Mouse (Mus musculus) embryo, embryonic 9.5 days (tissue): ENCODE data around the gene Tlk1.

Source experiments
- DNase-seq: peaks from one replicate; pipeline ENCODE4 v3.0.0-alpha.2; 2017; ENCODE audit errors: extremely low spot score

The Tlk1 gene

DNA sequence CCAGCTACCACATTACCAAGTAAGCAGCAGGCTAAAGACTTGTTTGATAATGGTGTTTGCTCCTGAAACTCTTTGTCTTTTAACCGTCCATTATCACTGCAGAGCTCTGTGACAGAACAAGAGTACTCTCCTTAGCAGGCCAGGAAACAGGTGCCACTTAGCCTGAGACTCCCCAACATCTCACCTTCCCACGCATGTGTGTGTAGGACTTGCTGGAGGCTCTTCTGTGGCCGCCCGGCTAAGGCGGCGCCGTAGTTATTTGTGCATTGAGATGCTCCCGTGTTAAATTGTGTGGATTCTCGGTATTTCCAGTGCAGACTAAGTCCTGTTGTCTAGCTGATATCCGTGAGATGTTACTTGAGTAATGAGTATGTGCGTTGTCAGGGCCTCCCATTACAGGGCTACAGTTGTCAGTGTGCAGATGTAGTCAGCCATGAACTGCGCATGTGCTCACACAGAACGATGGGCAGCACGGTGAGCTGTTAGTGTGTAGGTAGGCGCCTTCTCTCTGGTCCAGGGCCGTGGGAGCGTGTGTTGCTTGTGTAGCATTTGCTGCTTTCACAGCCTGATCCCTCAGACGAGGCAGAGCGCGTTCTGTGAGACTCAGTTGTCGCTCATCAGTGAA lies 137.0 kb downstream of the Tlk1 start:
- no peak for DNase-seq

DNA sequence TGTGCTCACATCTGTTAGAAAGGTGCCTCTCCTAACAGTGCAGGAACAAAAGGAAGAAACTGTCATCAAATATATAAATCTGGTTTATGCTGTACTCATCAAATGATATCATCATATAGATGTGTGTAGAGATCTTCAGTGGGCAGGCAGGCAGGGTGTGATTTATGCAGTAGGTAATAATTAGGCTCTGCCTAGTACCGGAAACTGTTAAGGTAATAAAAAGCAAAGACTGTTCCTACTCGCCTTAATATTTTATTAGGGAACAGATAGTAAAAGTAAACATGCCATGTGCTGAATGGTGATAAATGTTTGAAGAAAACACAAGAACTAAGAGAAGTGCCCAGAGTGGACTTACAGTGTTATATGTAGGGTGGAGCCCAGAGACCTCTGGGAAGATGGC lies 143.2 kb downstream of the Tlk1 start:
- DNase-seq: no peak

DNA sequence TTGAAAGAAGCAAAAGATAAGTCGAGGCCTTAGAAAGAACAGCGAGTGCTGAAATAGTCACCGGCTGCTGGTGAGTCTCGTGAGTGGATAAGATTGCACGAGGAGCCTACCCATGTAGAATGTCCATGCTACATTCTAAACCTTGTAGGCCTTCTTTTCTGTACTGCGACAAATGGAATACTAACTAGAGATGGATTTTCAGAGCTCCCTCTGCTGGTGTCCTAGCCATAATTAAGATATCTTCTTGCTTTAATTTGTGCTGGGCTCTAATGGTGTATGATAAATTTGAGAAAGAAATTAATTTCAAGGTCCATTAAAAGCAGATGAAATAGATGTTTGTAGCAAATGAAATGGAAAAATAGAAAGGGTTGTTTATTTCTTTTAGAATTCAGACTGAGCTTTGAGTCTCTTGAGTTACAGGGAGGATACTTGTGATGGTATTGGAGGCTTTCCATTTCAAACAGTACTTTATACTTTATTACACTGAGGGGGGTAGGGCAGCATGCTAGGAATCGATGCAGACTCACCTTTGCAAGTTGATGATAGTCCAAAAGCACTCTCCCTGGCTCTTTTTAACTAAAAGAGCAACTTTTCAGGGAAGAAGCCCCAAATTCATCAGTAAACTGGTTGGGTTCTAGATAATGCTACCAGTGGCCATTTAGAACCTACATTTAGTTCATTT lies 151.9 kb downstream of the Tlk1 start:
- DNase-seq: no peak

DNA sequence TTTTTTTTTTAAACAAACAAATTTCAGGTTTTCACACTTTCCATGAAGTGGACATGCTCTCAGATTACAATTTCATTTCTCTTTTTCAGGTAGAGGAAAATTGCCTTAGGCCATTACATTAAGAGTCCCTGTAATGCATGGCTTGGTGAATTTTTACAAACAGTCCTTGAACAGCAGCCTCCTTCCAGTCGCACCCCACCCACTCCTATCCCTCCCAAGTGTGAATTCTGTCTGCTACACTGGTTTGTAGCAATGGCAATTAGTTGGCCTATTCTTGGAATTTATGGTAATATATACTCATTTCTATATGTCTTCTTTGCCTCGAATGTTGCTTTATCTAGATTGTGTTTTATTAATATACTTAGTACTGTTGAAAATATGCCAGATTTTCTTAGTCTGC lies 153.1 kb downstream of the Tlk1 start:
- no peak for DNase-seq

DNA sequence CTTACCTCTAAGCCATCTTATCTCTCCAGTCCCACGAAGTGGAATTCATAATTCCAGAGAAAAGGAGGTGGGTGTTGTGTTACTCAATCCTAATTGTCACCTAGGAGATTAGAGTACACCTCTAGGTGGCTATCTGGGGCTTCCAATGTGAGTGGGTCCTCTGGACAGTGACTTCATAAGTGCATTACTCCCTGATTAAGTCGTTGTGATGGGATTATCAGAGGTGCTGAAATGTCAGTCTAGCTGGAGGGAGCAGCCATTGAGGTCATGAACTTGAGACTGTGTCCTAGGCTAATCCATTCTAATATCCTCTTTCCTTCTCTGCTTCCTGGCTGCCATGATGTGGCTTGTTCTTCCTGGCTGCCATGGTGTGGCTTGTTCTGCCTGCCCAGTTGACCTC lies 155.6 kb downstream of the Tlk1 start:
- DNase-seq: no peak

DNA sequence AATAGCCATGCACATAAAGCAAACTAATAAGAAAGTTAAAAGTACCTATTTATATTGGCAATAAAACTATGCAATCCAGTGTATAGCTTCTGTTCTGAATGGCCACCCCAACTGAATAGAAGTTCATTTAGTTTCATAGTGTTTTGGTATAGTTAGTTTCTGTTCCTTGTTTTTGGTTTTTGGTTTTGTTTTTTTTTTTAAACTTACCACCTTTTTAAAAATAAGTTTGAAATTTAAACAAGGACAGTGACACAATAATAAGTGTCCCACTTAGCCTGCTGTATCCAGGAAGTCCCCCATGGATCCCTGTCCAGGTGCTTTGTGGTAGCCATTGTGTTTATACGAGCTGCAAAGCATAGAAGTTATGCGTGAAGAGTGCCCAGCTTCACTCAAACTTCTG lies 156.3 kb downstream of the Tlk1 start:
- DNase-seq: no peak

DNA sequence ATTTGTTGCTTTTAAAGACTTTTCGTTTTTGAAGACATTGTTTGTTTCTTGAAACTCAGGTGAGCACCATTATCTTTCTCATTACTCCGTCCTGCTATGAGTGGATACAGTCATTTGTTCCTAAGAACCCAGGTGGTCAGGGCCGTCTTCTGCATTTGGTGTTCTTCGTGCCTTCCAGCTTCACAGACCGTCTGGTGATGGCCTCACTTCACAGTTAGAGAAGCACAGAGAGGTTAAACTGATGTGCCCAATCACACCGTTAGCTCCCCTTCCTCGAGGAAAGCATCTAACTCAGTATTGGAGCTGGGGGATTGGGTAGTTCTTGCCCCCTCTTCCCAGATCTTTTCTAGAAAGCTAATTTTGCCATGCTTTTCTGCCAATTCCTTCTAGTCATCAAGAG lies 158.5 kb downstream of the Tlk1 start:
- no peak for DNase-seq

DNA sequence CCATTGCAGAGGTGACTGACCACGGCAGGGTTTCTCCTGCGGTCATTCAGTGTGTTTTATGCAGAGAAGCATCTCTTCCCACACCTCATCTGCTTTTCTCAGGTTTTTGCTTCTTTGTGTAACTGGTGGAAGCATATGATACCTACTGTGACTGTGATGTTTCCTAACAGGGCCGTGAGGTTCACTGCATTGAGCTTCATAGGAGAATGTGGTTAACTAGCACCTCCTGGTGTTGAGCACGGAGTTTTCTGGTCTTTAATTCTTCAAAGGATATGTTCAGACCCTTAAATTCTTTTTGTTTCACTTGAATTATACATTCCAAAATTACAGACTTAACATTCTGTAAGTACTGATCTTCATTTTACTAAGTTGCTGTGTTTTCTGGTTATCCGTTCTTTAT lies 161.8 kb downstream of the Tlk1 start:
- no peak for DNase-seq
